In the genomic region with DNA sequence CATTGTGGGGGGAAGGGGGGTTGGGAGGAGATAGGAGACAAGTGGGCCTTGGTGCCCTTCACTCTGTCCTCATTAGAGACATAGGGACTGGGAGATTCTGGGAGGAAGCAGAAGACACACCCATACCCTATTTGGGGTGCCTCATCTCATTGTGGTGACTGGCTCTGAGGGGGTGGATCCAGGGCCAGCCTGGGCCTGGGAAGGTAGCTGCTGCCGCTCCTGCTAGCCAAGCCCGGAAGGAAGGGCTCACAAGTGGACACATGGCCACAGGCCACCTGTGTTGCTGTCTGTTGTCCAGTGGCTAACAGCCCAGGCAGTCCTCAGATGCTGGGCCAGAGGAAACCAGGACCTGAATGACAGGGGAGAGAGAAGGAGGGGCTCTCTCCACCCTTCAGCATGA, we compare ENCODE assay signal across 9 mouse cellular contexts. TPM values are rescaled to one million over a fixed set of nuclear protein-coding genes. Genes with fewer than 3 reads are reported as not detected.
A peak's percentile ranks its signal among the peaks of the same experiment; 100 is the strongest.
DNase-seq lines count a peak whose midpoint lies in the region; ATAC-seq and TF ChIP-seq lines count a peak whose summit lies in the region.
"Had no signal": no experiment of that assay in that cellular context is flagged by ENCODE, and none has a peak within 500 bp of the region (broad histone marks: within the 10 kb centered on the region; RNA-seq: fewer than 3 reads in every experiment).

No protein-coding gene starts in this region.

- TF ChIP-seq POLR2A in myocyte (IDR thresholded peaks at IDR 0.05; ENCODE audit: insufficient read length, low read depth), result peak; percentile 73

- H3K36me3 ChIP-seq in midbrain, embryonic 12.5 days, result no peaks in the 10 kb centered on the region
- no peaks in the 10 kb centered on the region for H3K36me3 ChIP-seq in midbrain, embryonic 16.5 days (ENCODE audit: control insufficient read depth, insufficient read depth, low read length)
- H3K36me3 ChIP-seq in embryonic facial prominence, embryonic 14.5 days (ENCODE audit: control insufficient read depth, insufficient read depth, low read length), result peaks cover 28% of the 10 kb centered on the region
- peaks cover 11% of the 10 kb centered on the region for H3K36me3 ChIP-seq in myocyte (ENCODE audit: control insufficient read depth, insufficient read depth)

- 0 out of 2 replicates have a peak overlapping the region, but pooled peaks have one; percentile 10 for H3K27ac ChIP-seq in midbrain, embryonic 12.5 days (replicated peaks)
- no peak overlapping the region for H3K27ac ChIP-seq in midbrain, embryonic 16.5 days (ENCODE audit: low read length)
- peak overlapping the region; percentile 90 for H3K27ac ChIP-seq in embryonic facial prominence, embryonic 14.5 days (replicated peaks; ENCODE audit: low read depth, low read length)
- H3K27ac ChIP-seq in left cerebral cortex, adult 2 months, result no peak overlapping the region

- peak overlapping the region; percentile 29 for H3K4me2 ChIP-seq in midbrain, embryonic 12.5 days (replicated peaks)
- no peak overlapping the region for H3K4me2 ChIP-seq in midbrain, embryonic 16.5 days (ENCODE audit: low read length)
- peak overlapping the region; percentile 77 for H3K4me2 ChIP-seq in embryonic facial prominence, embryonic 14.5 days (ENCODE audit: low read depth, low read length)
- peak overlapping the region; percentile 82 for H3K4me2 ChIP-seq in myocyte (ENCODE audit: low read depth)

- intact Hi-C loops in heart, postnatal 36 days (cut with DNase I), result no loop called here
- intact Hi-C loops in left cerebral cortex, adult 2 months (cut with DNase I), result no loop called here

- WGBS in midbrain, embryonic 12.5 days, result 34% methylated on average over 2 of the region's 2 CpGs
- 49% methylated on average over 2 of the region's 2 CpGs for WGBS in midbrain, embryonic 16.5 days
- 20% methylated on average over 2 of the region's 2 CpGs for WGBS in embryonic facial prominence, embryonic 14.5 days

- ATAC-seq in midbrain, embryonic 12.5 days (ENCODE audit: low FRiP score, low read depth), result no peak
- ATAC-seq in midbrain, embryonic 16.5 days, result no peak
- no peak for ATAC-seq in embryonic facial prominence, embryonic 14.5 days (ENCODE audit: low read depth)
- ATAC-seq in erythroblast, adult 5-6 weeks (replicated peaks; ENCODE audit: low FRiP score, poor library complexity, severe bottlenecking), result no peak

- H3K4me3 ChIP-seq in midbrain, embryonic 12.5 days, result no peak overlapping the region
- H3K4me3 ChIP-seq in midbrain, embryonic 16.5 days (ENCODE audit: low read depth, low read length), result no peak overlapping the region
- peak overlapping the region; percentile 20; the same call in 1 of the 2 replicates for H3K4me3 ChIP-seq in embryonic facial prominence, embryonic 14.5 days (ENCODE audit: low read depth, low read length)
- H3K4me3 ChIP-seq in myocyte, result peak overlapping the region; percentile 97
- no peak overlapping the region for H3K4me3 ChIP-seq in left cerebral cortex, adult 2 months

- no peak overlapping the region for H3ac ChIP-seq in myocyte (ENCODE audit: control insufficient read depth, insufficient read length)

- H3K79me2 ChIP-seq in myocyte (ENCODE audit: control insufficient read depth, insufficient read depth), result peaks cover 67% of the 10 kb centered on the region

- no peak for TF ChIP-seq CTCF in left cerebral cortex, adult 2 months (IDR thresholded peaks at IDR 0.05)

- DNase-seq in embryonic facial prominence, embryonic 14.5 days (ENCODE audit: low spot score), result no peak
- DNase-seq in heart, postnatal 36 days, result peak; percentile 37 to 45
- DNase-seq in embryo, embryonic 11 days, result no peak
- no peak for DNase-seq in left cerebral cortex, adult 2 months (ENCODE audit: extremely low spot score in 1 of 2, low spot score in 2 of 2)

- no peaks in the 10 kb centered on the region for H3K9me3 ChIP-seq in midbrain, embryonic 12.5 days
- no peaks in the 10 kb centered on the region for H3K9me3 ChIP-seq in midbrain, embryonic 16.5 days (replicated peaks; ENCODE audit: control insufficient read depth, low read length, poor library complexity, severe bottlenecking)
- no peaks in the 10 kb centered on the region for H3K9me3 ChIP-seq in embryonic facial prominence, embryonic 14.5 days (ENCODE audit: control insufficient read depth, low read length)

- H3K27me3 ChIP-seq in midbrain, embryonic 12.5 days, result peaks cover 42% of the 10 kb centered on the region
- peaks cover 5% of the 10 kb centered on the region; the same call in 1 of the 2 replicates for H3K27me3 ChIP-seq in midbrain, embryonic 16.5 days (ENCODE audit: control insufficient read depth, insufficient read depth, low read depth, low read length)
- H3K27me3 ChIP-seq in embryonic facial prominence, embryonic 14.5 days (replicated peaks; ENCODE audit: control insufficient read depth, insufficient read depth, low read length), result no peaks in the 10 kb centered on the region
- H3K27me3 ChIP-seq in myocyte (ENCODE audit: control insufficient read depth, insufficient read depth, insufficient read length), result no peaks in the 10 kb centered on the region

- peaks cover 53% of the 10 kb centered on the region for H3K4me1 ChIP-seq in midbrain, embryonic 12.5 days
- peaks cover 20% of the 10 kb centered on the region for H3K4me1 ChIP-seq in midbrain, embryonic 16.5 days (ENCODE audit: control insufficient read depth, insufficient read depth, low read length)
- peaks cover 41% of the 10 kb centered on the region for H3K4me1 ChIP-seq in embryonic facial prominence, embryonic 14.5 days (ENCODE audit: control insufficient read depth, insufficient read depth, low read length)

- H3K9ac ChIP-seq in midbrain, embryonic 12.5 days (replicated peaks), result peak overlapping the region; percentile 21; the same call in 1 of the 2 replicates
- no peak overlapping the region for H3K9ac ChIP-seq in midbrain, embryonic 16.5 days (ENCODE audit: low read depth, low read length)
- peak overlapping the region; percentile 56 for H3K9ac ChIP-seq in embryonic facial prominence, embryonic 14.5 days (ENCODE audit: low read depth, low read length)

TF ChIP-seq in myocyte, 11 proteins besides CTCF, POLR2A, EP300 and RAD21 (continues in another document):
- TF ChIP-seq TCF12 (IDR thresholded peaks at IDR 0.05; ENCODE audit: insufficient read depth, poor library complexity, severe bottlenecking) (no peak), MYOD1 (IDR thresholded peaks at IDR 0.05; ENCODE audit: control insufficient read depth in 1 of 3, insufficient read length in 2 of 3, low read depth in 2 of 3) (peak in 2 of 3 experiments; percentile 13 to 84), REST (IDR thresholded peaks at IDR 0.05; ENCODE audit: insufficient read depth, insufficient read length) (no peak), MAX (IDR thresholded peaks at IDR 0.05; ENCODE audit: low read depth) (peak; percentile 36)

RNA-seq across cellular contexts. Expression of a gene that starts 2.9 kb away (rescaled TPM):
- 2.6 and 4.1 TPM in 2 replicates for polyA plus RNA-seq in midbrain, embryonic 12.5 days (2016; fragmentation: Nextera tagmentation; extraction: Ambion mirVana)
- polyA plus RNA-seq in midbrain, embryonic 16.5 days (2015; fragmentation: Nextera tagmentation; extraction: Ambion mirVana), result 1.5 and 1.7 TPM in 2 replicates
- polyA plus RNA-seq in embryonic facial prominence, embryonic 14.5 days (2014; fragmentation: Nextera tagmentation; extraction: Ambion mirVana), result 15.7 and 18.2 TPM in 2 replicates
- 10 to 100 TPM; 12.9 to 13.7 TPM for total RNA-seq in heart, postnatal 36 days (2021)
- polyA plus RNA-seq in myocyte (2012; fragmentation: generic; extraction: Trizol), result 110 TPM
- 4.2 and 7.5 TPM in 2 replicates for total RNA-seq in erythroblast, adult 5-6 weeks (2015; ENCODE audit: low replicate concordance)
- 0.77 and 1.3 TPM in 2 replicates for total RNA-seq in erythroblast, adult 5-6 weeks (2017; ENCODE audit: low replicate concordance)
- 1 to 10 TPM; 1.4 to 2.2 TPM for total RNA-seq in left cerebral cortex, adult 2 months (2021)

RNA-seq across cellular contexts. Expression of a gene that starts 10.0 kb away (rescaled TPM):
- polyA plus RNA-seq in midbrain, embryonic 12.5 days (2016; fragmentation: Nextera tagmentation; extraction: Ambion mirVana), result 61.9 and 63.0 TPM in 2 replicates
- 39.8 and 43.8 TPM in 2 replicates for polyA plus RNA-seq in midbrain, embryonic 16.5 days (2015; fragmentation: Nextera tagmentation; extraction: Ambion mirVana)
- polyA plus RNA-seq in embryonic facial prominence, embryonic 14.5 days (2014; fragmentation: Nextera tagmentation; extraction: Ambion mirVana), result 58.6 and 62.7 TPM in 2 replicates
- total RNA-seq in heart, postnatal 36 days (2021), result 10 to 100 TPM; 12.1 to 14.0 TPM
- polyA plus RNA-seq in myocyte (2012; fragmentation: generic; extraction: Trizol), result 36.2 TPM
- 6.7 and 20.8 TPM in 2 replicates for total RNA-seq in erythroblast, adult 5-6 weeks (2015; ENCODE audit: low replicate concordance)
- 4.5 and 15.1 TPM in 2 replicates for total RNA-seq in erythroblast, adult 5-6 weeks (2017; ENCODE audit: low replicate concordance)
- 10 to 100 TPM; 13.3 to 15.7 TPM for total RNA-seq in left cerebral cortex, adult 2 months (2021)

RNA-seq across cellular contexts. Expression of a gene that starts 11.2 kb away (rescaled TPM):
- polyA plus RNA-seq in midbrain, embryonic 12.5 days (2016; fragmentation: Nextera tagmentation; extraction: Ambion mirVana), result 194 and 195 TPM in 2 replicates
- polyA plus RNA-seq in midbrain, embryonic 16.5 days (2015; fragmentation: Nextera tagmentation; extraction: Ambion mirVana), result 98.1 and 106 TPM in 2 replicates
- 110 and 118 TPM in 2 replicates for polyA plus RNA-seq in embryonic facial prominence, embryonic 14.5 days (2014; fragmentation: Nextera tagmentation; extraction: Ambion mirVana)
- 10 to 100 TPM; 18.1 to 18.2 TPM for total RNA-seq in heart, postnatal 36 days (2021)
- polyA plus RNA-seq in myocyte (2012; fragmentation: generic; extraction: Trizol), result 41.6 TPM
- total RNA-seq in erythroblast, adult 5-6 weeks (2015; ENCODE audit: low replicate concordance), result 14.2 and 24.2 TPM in 2 replicates
- total RNA-seq in erythroblast, adult 5-6 weeks (2017; ENCODE audit: low replicate concordance), result 26.2 and 34.7 TPM in 2 replicates
- 10 to 100 TPM; 33.0 to 35.6 TPM for total RNA-seq in left cerebral cortex, adult 2 months (2021)

RNA-seq across cellular contexts. Expression of a gene that starts 38.2 kb away (rescaled TPM):
- polyA plus RNA-seq in midbrain, embryonic 12.5 days (2016; fragmentation: Nextera tagmentation; extraction: Ambion mirVana), result 25.2 and 28.8 TPM in 2 replicates
- 24.4 and 26.6 TPM in 2 replicates for polyA plus RNA-seq in midbrain, embryonic 16.5 days (2015; fragmentation: Nextera tagmentation; extraction: Ambion mirVana)
- polyA plus RNA-seq in embryonic facial prominence, embryonic 14.5 days (2014; fragmentation: Nextera tagmentation; extraction: Ambion mirVana), result 23.7 and 29.5 TPM in 2 replicates
- 10 to 100 TPM in 1 of 2 experiments, 1 to 10 TPM in 1; 8.6 to 11.7 TPM for total RNA-seq in heart, postnatal 36 days (2021)
- 25.1 TPM for polyA plus RNA-seq in myocyte (2012; fragmentation: generic; extraction: Trizol)
- total RNA-seq in erythroblast, adult 5-6 weeks (2015; ENCODE audit: low replicate concordance), result 27.3 and 37.0 TPM in 2 replicates
- total RNA-seq in erythroblast, adult 5-6 weeks (2017; ENCODE audit: low replicate concordance), result 15.2 and 15.8 TPM in 2 replicates
- 10 to 100 TPM; 46.5 to 48.7 TPM for total RNA-seq in left cerebral cortex, adult 2 months (2021)

RNA-seq across cellular contexts. Expression of a gene that starts 46.8 kb away (rescaled TPM):
- polyA plus RNA-seq in midbrain, embryonic 12.5 days (2016; fragmentation: Nextera tagmentation; extraction: Ambion mirVana), result 26.2 and 30.5 TPM in 2 replicates
- polyA plus RNA-seq in midbrain, embryonic 16.5 days (2015; fragmentation: Nextera tagmentation; extraction: Ambion mirVana), result 12.3 and 14.4 TPM in 2 replicates
- 1.2 and 1.7 TPM in 2 replicates for polyA plus RNA-seq in embryonic facial prominence, embryonic 14.5 days (2014; fragmentation: Nextera tagmentation; extraction: Ambion mirVana)
- total RNA-seq in heart, postnatal 36 days (2021), result under 1 TPM; 0.11 to 0.16 TPM
- 0.01 TPM for polyA plus RNA-seq in myocyte (2012; fragmentation: generic; extraction: Trizol)
- total RNA-seq in erythroblast, adult 5-6 weeks (2015; ENCODE audit: low replicate concordance), result not detected in 2 replicates
- total RNA-seq in erythroblast, adult 5-6 weeks (2017; ENCODE audit: low replicate concordance), result not detected in 2 replicates
- total RNA-seq in left cerebral cortex, adult 2 months (2021), result 10 to 100 TPM; 16.9 to 18.8 TPM
- total RNA-seq: neutrophil, adult 5-6 weeks had no signal

Comparison
In these comparisons a context has a peak if more than half of its experiments do, and no peak if none do; other contexts are left out.
1. H3K27ac ChIP-seq: peak in midbrain, embryonic 12.5 days (single experiment) and embryonic facial prominence, embryonic 14.5 days (single experiment); none in midbrain, embryonic 16.5 days (single experiment) and left cerebral cortex, adult 2 months (single experiment).
2. H3K4me3 ChIP-seq: peak in embryonic facial prominence, embryonic 14.5 days (single experiment) and myocyte (single experiment); none in midbrain, embryonic 12.5 days (single experiment), midbrain, embryonic 16.5 days (single experiment) and left cerebral cortex, adult 2 months (single experiment).
3. DNase-seq: peak in heart, postnatal 36 days (2 of 2); none in embryonic facial prominence, embryonic 14.5 days (single experiment), embryo, embryonic 11 days (single experiment) and left cerebral cortex, adult 2 months (0 of 2).